Mouse (Mus musculus): ENCODE measurements at regions not wholly inside any gene's neighbourhood (a gene's known extent, or its start where the extent isn't known, plus 50 kb on each side); places are given as distances from the start of the nearest gene placed in this dataset.

- no peak for DNase-seq (ENCODE audit: low spot score in 2 of 2)
Measured at GRCm38 (mm10) chr1:57572097-57572496, 165.2 kb upstream of the Tyw5 start.

- no peak for DNase-seq (ENCODE audit: low spot score in 2 of 2)
Measured at GRCm38 (mm10) chr1:57573829-57574228, 166.9 kb upstream of the Tyw5 start.

DNA sequence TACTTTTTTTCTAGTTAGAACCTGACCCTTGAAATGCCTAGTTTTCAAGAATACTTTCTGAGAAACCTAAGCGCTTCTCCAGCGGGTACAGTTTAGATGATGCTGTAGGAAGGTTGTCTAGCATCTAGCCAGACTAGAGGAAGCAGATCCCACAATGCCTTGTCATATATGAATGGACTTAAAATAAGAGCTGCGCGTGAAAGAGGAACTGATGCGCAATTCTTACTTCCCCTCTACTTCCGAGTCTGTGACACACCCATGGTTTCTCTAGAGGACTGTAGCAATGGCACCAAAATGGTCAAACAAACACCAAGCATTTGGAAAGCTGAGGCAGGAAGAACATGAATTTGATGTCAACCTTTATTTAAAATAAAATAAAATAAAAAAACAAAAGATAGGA, 167.6 kb upstream of the Tyw5 start:
- no peak for DNase-seq (ENCODE audit: low spot score in 2 of 2)

- peak in 1 of 2 experiments; percentile 16 for DNase-seq (ENCODE audit: low spot score in 2 of 2)
Measured at GRCm38 (mm10) chr1:57576066-57576753, 169.3 kb upstream of the Tyw5 start.

GRCm38 (mm10) chr1:57579086-57579485, 172.2 kb upstream of the Tyw5 start:
- DNase-seq (ENCODE audit: low spot score in 2 of 2), result no peak

GRCm38 (mm10) chr1:57593707-57594589, 180.0 kb upstream of the Spats2l start:
- no peak for DNase-seq (ENCODE audit: low spot score in 2 of 2)

DNA sequence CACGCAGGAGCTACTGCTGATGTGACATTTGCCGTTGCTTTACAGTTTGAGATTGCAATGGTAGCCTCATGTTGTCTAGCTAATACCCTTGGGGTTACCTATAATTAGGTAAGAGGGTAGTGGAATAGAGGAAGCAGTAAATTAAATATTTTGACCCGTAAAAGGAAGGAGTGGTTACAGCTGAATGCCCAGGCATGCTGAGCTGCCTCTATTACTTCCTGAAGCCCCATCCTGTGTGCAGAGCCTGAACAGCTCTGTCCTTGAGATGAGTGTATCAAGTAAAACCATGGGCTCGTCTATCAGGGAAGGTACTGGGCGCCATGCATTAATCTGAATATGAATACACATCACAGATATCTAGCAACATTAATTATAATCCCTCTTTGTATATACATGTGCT, 179.1 kb upstream of the Spats2l start:
- DNase-seq (ENCODE audit: low spot score in 2 of 2), result no peak

DNA sequence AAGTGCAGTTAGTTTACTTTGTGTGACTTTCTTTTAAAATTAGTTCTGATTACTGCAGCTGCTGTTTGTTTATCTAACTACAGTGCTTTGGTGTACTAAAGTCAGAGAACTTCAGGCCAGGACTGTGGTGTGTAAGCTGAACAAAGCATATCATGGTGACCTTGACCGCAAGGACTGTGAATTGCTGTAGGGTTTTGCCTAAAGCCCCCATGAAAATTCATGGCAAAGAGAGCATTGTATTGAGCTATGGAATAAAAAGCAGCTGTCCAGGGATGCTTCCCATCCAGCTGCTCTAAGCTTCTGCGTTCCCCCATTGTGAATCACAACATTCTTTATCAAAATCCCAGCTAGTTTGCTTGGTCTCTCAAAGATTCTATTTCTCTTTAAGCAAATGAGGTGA, 173.0 kb upstream of the Spats2l start:
- DNase-seq (ENCODE audit: low spot score in 2 of 2), result no peak

DNA sequence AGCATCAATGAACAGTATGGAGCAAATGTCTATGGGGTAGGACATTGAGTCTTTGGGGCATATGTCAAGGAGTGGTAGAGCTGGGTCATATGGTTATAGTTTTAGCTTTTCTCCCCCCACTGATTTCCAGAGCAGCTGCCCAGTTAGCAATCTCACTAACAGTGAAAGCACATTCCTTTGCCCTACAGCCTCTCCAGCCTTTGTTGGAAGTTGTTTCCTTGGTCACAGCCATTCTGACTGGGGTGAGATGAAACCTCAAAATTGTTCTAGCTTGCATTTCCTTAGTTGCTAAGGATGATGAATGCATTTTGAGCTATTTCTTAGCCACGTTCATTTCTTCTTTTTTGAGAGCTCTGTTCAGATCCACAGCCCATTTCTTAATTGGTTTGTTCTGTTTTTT, 168.4 kb upstream of the Spats2l start:
- no peak for DNase-seq (ENCODE audit: low spot score in 2 of 2)

GRCm38 (mm10) chr1:57606060-57606683, 167.8 kb upstream of the Spats2l start:
- no peak for DNase-seq (ENCODE audit: low spot score in 2 of 2)

DNA sequence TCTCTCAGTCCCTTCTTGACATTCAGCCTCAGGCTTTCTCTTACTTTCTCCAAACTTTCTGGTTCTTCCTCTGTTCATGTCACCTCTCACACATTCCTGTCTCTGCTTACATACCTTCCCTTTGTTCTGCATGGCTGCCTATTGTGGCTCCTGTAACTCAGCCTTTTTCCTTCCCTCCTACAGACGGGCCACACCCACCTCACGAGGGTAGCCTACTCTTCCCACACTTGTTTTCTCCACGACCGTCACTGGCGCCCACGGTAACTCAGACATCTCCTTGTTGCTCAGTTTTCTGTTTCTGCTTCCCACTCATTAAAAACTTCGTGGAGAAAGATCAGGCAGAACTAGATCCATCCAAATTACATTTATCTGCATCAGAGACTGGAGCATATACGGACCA, 166.9 kb upstream of the Spats2l start:
- DNase-seq (ENCODE audit: low spot score in 2 of 2), result no peak

DNA sequence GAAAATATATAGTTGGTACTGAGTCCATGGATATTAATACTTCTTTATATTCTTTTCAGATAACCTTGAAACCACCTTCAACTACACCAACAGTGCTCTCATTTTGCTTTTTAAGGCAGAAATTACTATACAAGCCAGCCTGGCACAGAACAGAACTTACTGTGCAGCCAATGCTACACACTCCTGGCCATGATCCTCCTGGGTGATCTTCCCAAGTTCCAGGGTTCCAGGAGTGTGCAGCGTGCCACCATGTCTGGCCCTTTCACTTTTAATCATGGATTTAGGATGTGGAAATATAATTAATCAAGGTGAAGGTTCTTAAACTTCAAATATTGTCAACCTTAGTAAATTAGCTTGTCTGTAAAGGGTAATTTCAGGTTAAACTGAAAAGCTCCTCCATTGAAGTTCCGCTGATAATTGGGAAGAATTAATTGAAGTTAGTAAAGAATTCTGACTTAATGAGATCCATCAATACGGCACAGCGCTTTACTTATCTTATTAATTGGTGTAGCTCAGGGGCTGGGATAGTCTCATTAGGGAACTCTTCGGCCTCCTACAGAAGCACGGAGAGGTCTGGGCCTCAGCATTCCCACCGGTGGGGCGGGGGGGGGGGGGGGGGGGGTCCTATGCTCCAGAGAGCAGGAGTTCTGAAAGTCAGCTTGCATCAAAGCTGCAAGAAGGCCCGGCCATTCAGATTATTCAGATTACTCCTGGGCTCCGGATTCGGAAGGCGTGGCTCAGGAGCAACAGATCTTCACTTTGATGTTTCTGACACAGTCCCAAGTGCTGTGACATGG, 166.1 kb upstream of the Spats2l start:
- DNase-seq (ENCODE audit: low spot score in 2 of 2), result no peak

DNA sequence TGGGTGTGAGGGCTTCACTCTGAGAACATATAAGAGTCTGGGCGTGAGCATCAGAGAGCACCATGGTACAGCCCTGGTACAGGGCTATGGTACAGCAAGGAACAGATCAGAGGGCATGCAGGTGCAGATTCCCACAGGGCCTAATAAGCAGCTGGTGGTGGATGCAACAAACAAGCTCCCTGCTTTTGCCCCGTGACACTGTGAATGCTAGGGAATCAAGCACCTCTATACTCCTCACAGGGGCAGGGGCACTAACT, 165.6 kb upstream of the Spats2l start:
- no peak for DNase-seq (ENCODE audit: low spot score in 2 of 2)

- no peak for DNase-seq (ENCODE audit: low spot score in 2 of 2)
Measured at GRCm38 (mm10) chr1:57609307-57609706, 164.7 kb upstream of the Spats2l start.

- no peak for DNase-seq (ENCODE audit: low spot score in 2 of 2)
Measured at GRCm38 (mm10) chr1:57612171-57612570, 161.8 kb upstream of the Spats2l start.

DNA sequence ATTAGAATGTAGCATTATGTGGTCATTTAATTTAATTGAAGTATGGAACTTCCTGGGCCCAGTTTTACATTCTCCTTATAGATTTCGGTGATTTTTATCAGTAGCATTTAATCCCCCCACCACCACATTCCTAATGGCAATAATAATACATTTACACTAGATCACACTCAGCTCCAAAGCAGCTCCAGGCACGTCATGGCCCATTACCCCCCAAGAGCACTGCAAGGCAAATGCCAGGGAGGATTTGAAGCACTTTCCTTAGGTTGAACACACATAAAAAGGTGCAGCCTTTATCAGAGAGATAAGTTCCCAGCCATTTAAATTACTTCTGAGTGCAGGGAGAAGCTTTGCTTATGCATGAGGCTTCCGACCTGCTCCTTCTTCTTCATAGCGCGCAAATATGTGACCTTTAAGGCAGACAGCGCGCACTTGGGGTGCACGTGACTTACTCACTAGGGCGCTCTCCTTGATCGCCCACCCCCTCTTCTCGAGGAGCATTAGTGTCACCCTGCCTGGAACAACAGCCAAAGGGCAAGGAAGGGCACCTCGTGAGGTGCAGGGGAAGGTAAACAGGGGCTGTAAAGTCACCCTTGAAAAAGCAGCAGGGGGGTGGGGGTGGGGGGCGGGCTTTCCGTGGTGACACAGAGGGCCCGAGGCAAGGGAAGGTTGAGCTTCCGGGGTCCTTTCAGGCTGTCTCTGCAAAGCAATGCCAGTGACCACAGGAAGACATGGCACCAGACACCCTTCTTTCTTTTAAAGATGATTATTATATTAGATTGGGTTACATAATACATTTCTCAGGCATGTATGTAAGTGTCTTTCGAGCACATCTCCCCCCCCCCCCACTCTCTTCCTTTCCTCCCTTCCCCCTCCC, 160.8 kb upstream of the Spats2l start:
- DNase-seq (ENCODE audit: low spot score in 2 of 2), result no peak

GRCm38 (mm10) chr1:57615155-57615554, 158.8 kb upstream of the Spats2l start:
- DNase-seq (ENCODE audit: low spot score in 2 of 2), result no peak

DNA sequence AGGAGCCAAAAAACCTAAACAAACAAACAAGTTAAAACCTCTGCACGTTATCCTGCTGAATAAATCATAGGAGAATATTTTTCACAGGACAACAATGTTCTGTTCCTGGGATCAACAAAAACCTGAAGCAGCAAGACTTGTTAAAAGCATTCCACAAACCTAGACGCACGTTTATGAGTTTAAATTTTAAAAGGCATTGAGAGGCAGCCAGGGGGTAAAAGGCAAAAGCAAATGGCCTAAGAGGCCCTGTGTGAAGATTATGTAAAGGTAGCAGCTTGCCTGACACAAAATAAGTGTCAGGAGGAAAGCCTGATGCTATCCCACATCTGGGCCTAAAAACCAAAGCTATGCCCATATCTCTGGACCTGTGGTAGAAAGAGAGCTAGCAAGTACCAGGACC, 156.6 kb upstream of the Spats2l start:
- DNase-seq (ENCODE audit: low spot score in 2 of 2), result no peak

GRCm38 (mm10) chr1:57622561-57622960, 151.4 kb upstream of the Spats2l start:
- no peak for DNase-seq (ENCODE audit: low spot score in 2 of 2)

GRCm38 (mm10) chr1:57633986-57634385, 140.0 kb upstream of the Spats2l start:
- DNase-seq (ENCODE audit: low spot score in 2 of 2), result no peak

DNA sequence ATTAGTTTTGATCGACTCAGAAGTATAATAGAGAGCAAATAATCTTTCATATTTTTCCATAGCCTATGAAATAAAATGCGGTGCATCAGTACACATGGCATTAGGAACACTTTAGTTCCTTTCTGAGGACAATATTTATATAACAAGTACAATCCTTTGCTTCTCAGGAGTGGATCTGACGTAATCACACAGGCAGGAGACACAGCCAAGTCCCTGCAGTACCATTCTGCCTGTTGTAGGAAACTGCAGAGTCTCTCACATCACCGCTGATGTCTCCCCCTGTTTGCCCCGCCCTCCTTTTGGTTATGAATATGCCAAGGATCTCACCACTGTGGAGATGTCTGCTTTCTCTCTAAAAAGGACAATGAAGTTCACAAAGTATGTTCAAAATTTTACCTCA, 131.8 kb upstream of the Spats2l start:
- no peak for DNase-seq (ENCODE audit: low spot score in 2 of 2)

Measured in spleen, postnatal 4 days (tissue).